Mouse (Mus musculus) ES-E14 (cell line): ENCODE measurements at regions not wholly inside any gene's neighbourhood (a gene's known extent, or its start where the extent isn't known, plus 50 kb on each side); places are given as distances from the start of the nearest gene placed in this dataset.

ENCODE experiments used
- MAFK ChIP-seq: IDR thresholded peaks from 2 replicates; pipeline ENCODE4 v1.6.1; 2014; ENCODE audit warnings: mild to moderate bottlenecking, low read depth, low read length, inconsistent platforms; ENCODE audit not compliant: insufficient read depth
- ZC3H11A ChIP-seq: IDR thresholded peaks from 2 replicates; pipeline ENCODE4 v1.6.1; 2012; ENCODE audit warnings: low read depth, mild to moderate bottlenecking, inconsistent platforms, low read length, borderline replicate concordance
- ZNF384 ChIP-seq: IDR thresholded peaks from 2 replicates; pipeline ENCODE4 v1.6.1; 2012; ENCODE audit warnings: low read depth, low read length, inconsistent platforms

- TF ChIP-seq ZC3H11A: no peak
- no peak for TF ChIP-seq MAFK
- no peak for TF ChIP-seq ZNF384
These were observed 52.5 kb upstream of the Gm6993 start for GRCm38 (mm10) chr12:31188011-31188576.
